Mouse (Mus musculus) cortical plate, adult 2 months (tissue): ENCODE measurements around the gene Pdia4. TPM values are rescaled to one million over a fixed set of nuclear protein-coding genes. Genes with fewer than 3 reads are reported as not detected.
A peak's percentile ranks its signal among the peaks of the same experiment; 100 is the strongest.
"Not testable (repeated sequence)": the region's sequence is repeated elsewhere in the genome, so short reads cannot be mapped to it uniquely, and the experiment has no call there.

Experiments
- H3K27ac ChIP-seq: fragments of 200-500 bp; 2 replicates; pipeline ENCODE4 v1.5.1; 2012; ENCODE audit warnings: low read length, control low read depth, inconsistent platforms; ENCODE audit not compliant: insufficient read depth
- H3K4me1 ChIP-seq: fragments of 200-500 bp; 2 replicates; pipeline ENCODE4 v1.6.1; 2011; ENCODE audit warnings: low read length; ENCODE audit not compliant: control insufficient read depth, insufficient read depth
- H3K4me3 ChIP-seq: fragments of 200-500 bp; 2 replicates; pipeline ENCODE4 v1.5.1; 2011; ENCODE audit warnings: mild to moderate bottlenecking, low read length, control low read depth; ENCODE audit not compliant: insufficient read depth
- CTCF ChIP-seq: fragments of 200-500 bp; IDR thresholded peaks from 2 replicates; pipeline ENCODE4 v1.5.1; 2011; ENCODE audit warnings: mild to moderate bottlenecking, control low read depth, low read length; ENCODE audit not compliant: insufficient read depth; ENCODE audit errors: extremely low read depth
- POLR2A ChIP-seq: fragments of 200-500 bp; IDR thresholded peaks from 2 replicates; pipeline ENCODE4 v1.6.1; 2011; ENCODE audit warnings: mild to moderate bottlenecking, low read length, control low read depth; ENCODE audit not compliant: insufficient read depth; ENCODE audit errors: extremely low read depth
- polyA plus RNA-seq: library from polyadenylated mRNA; depleted of rRNA; stranded (reverse); fragments of >200 nt; gene quantifications from 2 replicates; pipeline ENCODE4 v1.2.3, GENCODE M21; 2012; rRNA removed

The Pdia4 gene
- polyA plus RNA-seq, result 29.4 and 33.2 TPM in 2 replicates

DNA sequence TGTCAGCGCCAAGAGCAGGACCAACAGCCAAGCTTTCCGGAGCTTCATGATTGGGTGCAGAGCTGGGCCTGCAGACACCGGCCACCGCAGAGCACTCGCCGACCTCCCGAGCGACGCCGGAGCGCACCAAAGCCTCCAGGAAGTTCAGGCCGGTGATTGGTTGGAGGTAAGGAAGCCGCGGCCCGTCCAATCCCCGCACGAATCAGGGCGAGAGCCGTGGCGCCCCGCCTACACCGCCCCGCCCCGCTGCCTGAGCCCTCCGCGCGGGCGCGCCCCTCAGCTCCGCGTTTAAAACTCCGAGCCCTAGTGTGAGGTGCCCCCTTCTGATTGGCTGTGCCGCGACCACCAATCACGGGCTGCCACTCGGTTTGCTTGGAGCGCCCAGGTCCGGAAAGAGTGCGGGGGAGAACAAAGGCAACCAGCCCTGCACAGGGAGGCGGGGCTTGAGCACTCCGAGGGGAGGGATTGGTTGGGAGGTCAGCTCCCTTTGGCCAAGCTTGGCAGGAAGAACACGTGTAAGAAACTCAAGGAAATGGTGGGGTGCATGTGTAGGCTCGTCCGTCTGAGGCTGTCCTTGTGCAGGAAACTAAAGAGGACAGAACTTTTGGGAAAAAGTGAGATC lies at the start of gene Pdia4:
Gene Pdia4, minus strand, starts transcription at position 174 of the 622 bp plus-strand sequence.
- Histone ChIP-seq H3K27ac (no peak within 1 kb of the TSS), H3K4me3 (peak within 1 kb of the TSS; percentile 86), H3K4me1 (peaks cover 9% of the 10 kb centered on the region; the same call in 1 of the 2 replicates)
- peak; percentile 79; the same call in 1 of the 2 replicates for TF ChIP-seq POLR2A
- no peak for TF ChIP-seq CTCF

DNA sequence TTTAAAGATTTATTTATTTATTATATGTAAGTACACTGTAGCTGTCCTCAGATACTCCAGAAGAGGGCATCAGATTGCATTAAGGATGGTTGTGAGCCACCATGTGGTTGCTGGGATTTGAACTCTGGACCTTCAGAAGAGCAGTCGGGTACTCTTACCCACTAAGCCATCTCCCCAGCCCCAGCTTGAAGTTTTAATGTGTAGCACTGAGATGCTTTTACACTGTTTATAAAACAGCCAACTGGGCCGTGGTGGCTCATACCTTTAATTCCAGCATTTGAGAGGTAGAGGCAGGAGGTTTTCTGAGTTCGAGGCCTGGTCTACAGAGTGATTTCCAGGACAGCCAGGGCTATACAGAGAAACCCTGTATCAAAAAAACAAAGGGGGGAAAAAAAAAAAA lies 44.5 kb upstream of the Pdia4 start:
- not testable (repeated sequence) for H3K27ac ChIP-seq, H3K4me3 ChIP-seq

DNA sequence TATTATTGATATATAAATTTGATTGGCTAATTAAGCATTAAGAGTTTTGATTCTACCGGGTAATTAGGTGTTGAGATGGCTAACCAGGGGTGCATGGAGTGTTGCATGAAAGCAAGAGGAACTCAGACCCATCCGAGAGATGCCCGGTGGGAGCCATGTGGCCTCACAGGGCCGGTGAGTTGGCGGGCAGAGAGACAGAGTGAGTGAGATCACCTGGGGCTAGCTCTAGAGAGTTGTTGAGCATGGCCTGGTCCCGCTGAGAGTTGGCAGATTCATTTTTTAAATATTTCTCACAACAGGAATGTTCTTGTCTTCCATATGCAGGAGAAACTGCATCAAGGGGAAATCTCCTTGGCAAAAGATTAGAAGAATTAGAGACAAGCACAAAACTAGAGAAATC lies 44.0 kb upstream of the Pdia4 start:
- Histone ChIP-seq H3K4me3 (no peak overlapping the region), H3K4me1 (no peaks in the 10 kb centered on the region), H3K27ac (no peak overlapping the region)
- TF ChIP-seq CTCF (no peak), POLR2A (no peak)

More for the DNA sequence above, 44.5 kb upstream of the Pdia4 start:
- not testable (repeated sequence) for H3K4me1 ChIP-seq

DNA sequence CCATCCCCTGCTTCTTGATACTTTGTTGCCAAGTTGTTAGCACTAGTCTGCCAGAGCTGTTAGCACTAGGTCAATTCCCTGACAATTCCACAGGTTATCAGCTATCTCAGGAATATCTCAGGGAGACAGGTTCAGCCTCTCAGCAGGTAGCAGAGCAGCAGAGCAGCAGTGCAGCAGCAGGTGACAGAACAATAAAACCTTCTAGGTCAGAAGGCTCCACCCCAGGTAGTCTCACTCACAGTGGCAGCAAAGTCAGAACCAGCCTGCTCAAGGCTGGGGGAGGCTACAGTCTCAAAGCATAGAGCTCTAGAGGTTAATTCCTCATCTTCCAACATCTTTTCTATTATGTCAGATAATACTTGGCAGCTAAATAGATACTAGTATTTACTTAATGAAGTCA lies 32.5 kb upstream of the Pdia4 start:
- no peak overlapping the region for H3K27ac ChIP-seq
- H3K4me1 ChIP-seq, result no peaks in the 10 kb centered on the region; the same call in 1 of the 2 replicates
- H3K4me3 ChIP-seq, result no peak overlapping the region
- no peak for TF ChIP-seq POLR2A
- no peak for TF ChIP-seq CTCF

DNA sequence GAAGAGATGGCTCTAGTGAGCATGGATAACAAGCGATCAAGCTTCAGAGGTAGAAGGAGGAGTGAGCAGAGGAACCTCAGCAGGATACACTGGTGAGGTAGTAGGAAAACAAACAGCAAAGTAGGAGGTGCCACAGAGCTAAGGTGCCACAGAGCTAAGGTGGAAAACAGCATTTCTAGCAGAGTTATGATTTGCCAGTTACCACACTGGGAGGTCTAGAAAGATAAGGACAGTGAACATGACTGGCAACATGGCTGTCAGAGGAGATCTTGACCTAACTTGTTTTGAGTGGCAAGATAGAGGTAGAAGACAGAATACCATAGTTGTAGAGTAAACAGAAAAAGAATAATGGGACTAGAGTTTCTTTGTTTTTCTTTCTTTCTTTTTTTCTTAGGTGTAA lies 29.1 kb upstream of the Pdia4 start:
- Histone ChIP-seq H3K4me3 (no peak overlapping the region), H3K4me1 (no peaks in the 10 kb centered on the region; the same call in 1 of the 2 replicates), H3K27ac (no peak overlapping the region)
- TF ChIP-seq POLR2A, result no peak
- no peak for TF ChIP-seq CTCF

DNA sequence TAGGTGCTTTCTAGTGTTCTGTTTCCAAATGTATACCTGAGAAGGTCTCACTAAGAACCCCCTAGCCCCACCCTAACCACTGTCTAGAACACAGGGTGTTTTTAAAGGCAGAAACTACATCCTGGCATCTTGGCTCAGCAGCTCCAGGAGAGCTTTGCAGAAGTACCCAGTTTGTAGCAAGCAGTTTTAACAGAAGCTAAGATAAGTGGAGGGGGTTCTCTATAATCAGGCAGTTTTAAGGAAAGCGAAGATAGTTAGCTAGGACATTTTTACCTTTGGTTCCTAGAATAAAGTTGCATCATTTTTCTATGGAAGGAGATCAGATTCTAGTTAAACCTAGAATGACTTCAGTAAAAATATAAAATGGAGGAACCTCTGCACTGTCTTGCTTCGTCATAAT lies 28.6 kb upstream of the Pdia4 start:
- Histone ChIP-seq H3K4me1 (peaks cover 1% of the 10 kb centered on the region; the same call in 1 of the 2 replicates), H3K4me3 (no peak overlapping the region), H3K27ac (no peak overlapping the region)
- TF ChIP-seq CTCF, result no peak
- no peak for TF ChIP-seq POLR2A

DNA sequence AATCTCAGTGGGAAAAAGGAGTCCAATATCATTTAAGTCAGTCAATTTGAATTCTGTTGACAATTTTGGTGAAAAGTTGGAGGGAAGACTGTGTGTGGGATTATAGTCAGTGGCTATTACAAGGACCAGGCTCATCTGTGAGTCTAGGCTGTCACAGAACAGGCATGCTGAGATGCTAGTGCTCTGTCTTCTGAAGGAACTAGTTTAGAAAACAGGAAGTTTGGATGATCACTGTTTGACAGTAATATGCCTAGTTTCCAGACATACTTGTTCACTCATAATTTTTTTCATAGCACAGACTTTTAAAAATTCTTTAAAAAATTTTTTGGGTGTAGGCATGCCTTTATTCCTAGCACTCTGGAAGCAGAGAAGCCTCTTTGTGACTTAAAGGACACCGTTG lies 27.8 kb upstream of the Pdia4 start:
- H3K27ac ChIP-seq, result no peak overlapping the region
- H3K4me3 ChIP-seq, result no peak overlapping the region
- H3K4me1 ChIP-seq, result peaks cover 1% of the 10 kb centered on the region; the same call in 1 of the 2 replicates
- TF ChIP-seq CTCF (no peak), POLR2A (no peak)

DNA sequence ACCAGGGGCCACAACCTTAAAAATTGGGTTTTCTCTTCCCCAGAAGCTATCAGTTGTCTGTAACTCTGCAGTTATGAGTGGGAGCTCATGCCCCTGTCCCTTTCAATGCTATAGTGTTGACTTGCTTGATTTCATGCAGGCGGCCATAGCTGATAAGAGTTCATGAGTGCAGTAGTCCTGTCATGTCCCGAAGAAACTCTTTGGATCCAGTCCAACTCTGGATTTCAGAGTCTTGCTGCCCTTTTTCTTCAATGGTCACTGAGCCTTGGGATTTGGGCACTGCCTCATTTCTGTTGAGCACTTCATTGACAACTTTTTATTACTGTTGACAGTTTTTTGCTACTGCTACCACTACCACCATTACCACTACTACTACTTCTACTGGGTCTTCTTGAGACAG lies 24.4 kb upstream of the Pdia4 start:
- Histone ChIP-seq H3K4me1 (peaks cover 1% of the 10 kb centered on the region; the same call in 1 of the 2 replicates), H3K4me3 (no peak overlapping the region)
- no peak for TF ChIP-seq POLR2A
- no peak for TF ChIP-seq CTCF

DNA sequence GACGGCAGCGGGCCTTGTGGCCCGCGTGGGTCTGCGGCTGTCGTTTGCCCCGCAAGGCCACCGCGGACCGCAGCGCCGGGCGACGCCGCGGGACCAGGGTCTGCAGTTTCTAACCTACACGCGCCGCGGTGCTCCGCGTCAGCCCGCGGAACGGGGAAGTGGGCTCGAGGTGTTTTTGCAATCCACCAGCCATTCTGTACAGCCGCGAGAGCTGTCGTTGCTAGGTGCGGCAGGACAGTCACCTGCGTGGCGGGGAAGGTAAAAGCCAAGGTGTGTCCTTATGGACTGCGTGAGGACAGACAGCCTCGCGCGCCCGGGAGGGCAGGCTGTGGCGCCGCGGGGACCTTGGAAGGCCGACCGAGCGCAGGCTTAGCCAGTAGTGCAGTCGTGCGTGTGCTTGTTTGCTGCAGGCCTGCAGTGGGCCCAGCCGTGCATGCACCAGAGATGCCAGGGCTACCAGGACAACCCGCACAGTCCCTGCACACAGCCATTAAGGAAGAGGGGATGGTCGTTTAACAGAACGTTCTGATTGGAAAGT lies 22.8 kb upstream of the Pdia4 start:
- TF ChIP-seq POLR2A (no peak), CTCF (no peak)
- Histone ChIP-seq H3K4me1 (peaks cover 1% of the 10 kb centered on the region; the same call in 1 of the 2 replicates), H3K4me3 (peak overlapping the region; percentile 98), H3K27ac (peak overlapping the region; percentile 90)

More for the DNA sequence above, 24.4 kb upstream of the Pdia4 start:
- H3K27ac ChIP-seq, result no peak overlapping the region

DNA sequence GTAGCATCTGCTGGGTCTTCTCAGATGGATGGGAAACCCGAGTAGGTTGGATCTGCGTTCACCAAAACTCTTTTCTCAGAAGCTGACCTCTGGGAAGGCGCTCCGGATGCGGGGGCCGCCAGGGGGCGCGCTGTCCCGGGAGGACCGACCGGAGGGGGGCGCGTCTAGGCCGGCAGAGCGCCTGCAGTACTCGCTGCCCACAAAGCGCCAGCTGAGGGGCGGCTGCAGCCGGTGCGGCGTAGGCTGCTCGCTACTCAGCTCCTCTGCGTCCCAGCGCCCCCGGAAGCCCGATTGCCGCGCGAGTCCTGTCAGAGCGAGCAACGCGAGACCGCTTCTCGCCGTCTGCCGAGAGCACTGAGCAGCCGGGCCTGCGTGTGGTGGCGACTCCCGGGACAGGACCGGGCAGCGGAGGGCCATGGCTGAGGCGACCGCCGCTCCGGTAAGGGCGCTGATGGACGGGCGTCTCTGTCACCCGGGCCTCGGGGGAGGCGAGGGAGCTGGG lies 22.3 kb upstream of the Pdia4 start, which contains the start of gene Zfp398:
Gene Zfp398, plus strand, starts transcription at position 180 of the 502 bp plus-strand sequence.
- peak within 1 kb of the TSS; percentile 90 for H3K27ac ChIP-seq
- peak within 1 kb of the TSS; percentile 98 for H3K4me3 ChIP-seq
- TF ChIP-seq CTCF, result peak; percentile 54
- peak; percentile 70; the same call in 1 of the 2 replicates for TF ChIP-seq POLR2A
- H3K4me1 ChIP-seq, result peaks cover 1% of the 10 kb centered on the region; the same call in 1 of the 2 replicates
